Mouse (Mus musculus): Measurements from ENCODE around the gene Myzap.

The Myzap gene

GRCm38 (mm10) chr9:71547704-71548275, 44.4 kb downstream of the Myzap start:
- peak in 1 of 2 experiments; percentile 19 for DNase-seq (ENCODE audit: inconsistent age in 2 of 2, low spot score in 1 of 2)

- DNase-seq (ENCODE audit: inconsistent age in 2 of 2, low spot score in 1 of 2): no peak
These were observed 47.3 kb downstream of the Myzap start for GRCm38 (mm10) chr9:71544831-71545230.

GRCm38 (mm10) chr9:71543443-71544222, 48.5 kb downstream of the Myzap start:
- DNase-seq (ENCODE audit: inconsistent age in 2 of 2, low spot score in 1 of 2): peak; percentile 72 to 91

GRCm38 (mm10) chr9:71542292-71542691, 49.9 kb downstream of the Myzap start:
- no peak for DNase-seq (ENCODE audit: inconsistent age in 2 of 2, low spot score in 1 of 2)

- no peak for DNase-seq (ENCODE audit: inconsistent age in 2 of 2, low spot score in 1 of 2)
These were observed 51.4 kb downstream of the Myzap start for GRCm38 (mm10) chr9:71540739-71541138.

- DNase-seq (ENCODE audit: inconsistent age in 2 of 2, low spot score in 1 of 2): no peak
These were observed 56.4 kb downstream of the Myzap start for GRCm38 (mm10) chr9:71535730-71536129.

- DNase-seq (ENCODE audit: inconsistent age in 2 of 2, low spot score in 1 of 2): no peak
These were observed 57.1 kb downstream of the Myzap start for GRCm38 (mm10) chr9:71535036-71535435.

- no peak for DNase-seq (ENCODE audit: inconsistent age in 2 of 2, low spot score in 1 of 2)
These were observed 62.2 kb downstream of the Myzap start for GRCm38 (mm10) chr9:71529960-71530359.

- DNase-seq (ENCODE audit: inconsistent age in 2 of 2, low spot score in 1 of 2): no peak
These were observed 64.7 kb downstream of the Myzap start for GRCm38 (mm10) chr9:71527438-71527837.

- DNase-seq (ENCODE audit: inconsistent age in 2 of 2, low spot score in 1 of 2): no peak
These were observed 68.3 kb downstream of the Myzap start for GRCm38 (mm10) chr9:71523901-71524300.

- DNase-seq (ENCODE audit: inconsistent age in 2 of 2, low spot score in 1 of 2): no peak
These were observed 72.3 kb downstream of the Myzap start for GRCm38 (mm10) chr9:71519836-71520235.

- DNase-seq (ENCODE audit: inconsistent age in 2 of 2, low spot score in 1 of 2): no peak
These were observed 74.7 kb downstream of the Myzap start for GRCm38 (mm10) chr9:71517487-71517886.

GRCm38 (mm10) chr9:71515862-71516261, 76.3 kb downstream of the Myzap start:
- DNase-seq (ENCODE audit: inconsistent age in 2 of 2, low spot score in 1 of 2): no peak

- DNase-seq (ENCODE audit: inconsistent age in 2 of 2, low spot score in 1 of 2): no peak
These were observed 78.6 kb downstream of the Myzap start for GRCm38 (mm10) chr9:71513566-71513965.

GRCm38 (mm10) chr9:71512899-71513298, 79.3 kb downstream of the Myzap start:
- DNase-seq (ENCODE audit: inconsistent age in 2 of 2, low spot score in 1 of 2): no peak

GRCm38 (mm10) chr9:71498391-71499182, 93.6 kb downstream of the Myzap start:
- no peak for DNase-seq (ENCODE audit: inconsistent age in 2 of 2, low spot score in 1 of 2)

- DNase-seq (ENCODE audit: inconsistent age in 2 of 2, low spot score in 1 of 2): no peak
These were observed 95.5 kb downstream of the Myzap start for GRCm38 (mm10) chr9:71496637-71497036.

GRCm38 (mm10) chr9:71493771-71494170, 98.4 kb downstream of the Myzap start:
- DNase-seq (ENCODE audit: inconsistent age in 2 of 2, low spot score in 1 of 2): no peak

- no peak for DNase-seq (ENCODE audit: inconsistent age in 2 of 2, low spot score in 1 of 2)
These were observed 99.7 kb downstream of the Myzap start for GRCm38 (mm10) chr9:71492296-71493025.

- no peak for DNase-seq (ENCODE audit: inconsistent age in 2 of 2, low spot score in 1 of 2)
These were observed 102.1 kb downstream of the Myzap start for GRCm38 (mm10) chr9:71490076-71490475.

- DNase-seq (ENCODE audit: inconsistent age in 2 of 2, low spot score in 1 of 2): no peak
These were observed 106.0 kb downstream of the Myzap start for GRCm38 (mm10) chr9:71486127-71486526.
